Mouse (Mus musculus) liver (tissue): Measurements from ENCODE around the gene Gnai2.
A peak's percentile ranks its signal among the peaks of the same experiment; 100 is the strongest.
"Not testable (repeated sequence)": the region's sequence is repeated elsewhere in the genome, so short reads cannot be mapped to it uniquely, and the experiment has no call there.

ENCODE experiments used
- DNase-seq: peaks from one replicate; pipeline ENCODE4 v3.0.0-alpha.2; 2020; ENCODE audit warnings: mixed read lengths

The Gnai2 gene

DNA sequence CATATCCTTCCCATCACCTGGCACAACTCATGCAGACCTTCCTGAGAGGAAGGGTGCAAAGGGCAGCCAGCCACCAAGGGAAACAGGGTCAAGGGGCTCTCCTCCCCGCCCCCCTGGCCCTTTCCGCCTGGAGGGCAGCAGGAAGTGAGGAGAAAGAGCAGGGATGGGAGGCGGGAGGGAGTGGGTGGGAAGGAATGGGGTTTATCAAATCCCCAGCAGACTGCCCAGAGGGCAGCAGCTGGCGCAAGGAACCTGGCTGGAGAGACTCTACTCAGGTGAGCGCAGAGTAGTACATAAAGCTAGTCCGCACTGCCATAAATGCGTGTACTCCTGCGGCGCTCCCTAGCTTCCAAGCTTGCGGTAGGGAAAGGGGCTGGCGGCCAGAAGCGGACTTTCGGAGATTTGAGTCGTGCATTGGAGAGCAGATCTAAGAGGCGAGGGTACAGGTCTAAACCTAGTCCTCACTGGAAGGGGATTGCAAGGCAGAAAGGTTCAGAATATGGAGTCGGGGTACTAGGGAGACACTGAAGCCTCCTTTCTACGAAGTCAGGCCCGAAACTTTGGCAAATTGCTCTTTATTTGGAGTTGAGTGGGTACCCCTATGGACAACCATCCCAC is 67.4 kb downstream of the Gnai2 start, which contains the start of gene Hyal2:
Hyal2 (plus strand) TSS at position 244 of the 618 bp plus-strand sequence.
- DNase-seq: peak; percentile 62

DNA sequence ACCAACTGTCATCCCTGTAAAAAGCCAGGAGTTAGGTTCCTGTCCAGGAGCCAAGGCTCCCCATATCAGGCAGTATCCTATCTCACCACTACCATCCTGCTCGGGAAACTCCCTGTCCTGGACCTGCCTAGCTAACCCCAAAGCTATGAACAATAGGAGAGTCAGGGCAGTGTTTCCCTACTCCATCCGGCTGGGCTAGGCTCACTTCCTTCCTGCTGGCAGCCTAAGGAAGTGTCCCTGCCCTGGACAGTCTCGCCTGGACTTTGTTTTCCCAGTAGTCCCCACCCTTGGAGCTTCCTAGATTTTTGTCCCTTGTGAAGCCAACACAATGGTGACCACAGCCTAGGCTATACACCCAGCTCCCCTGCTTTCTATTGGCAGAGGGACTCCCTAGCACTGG is 68.3 kb downstream of the Gnai2 start:
- no peak for DNase-seq

DNA sequence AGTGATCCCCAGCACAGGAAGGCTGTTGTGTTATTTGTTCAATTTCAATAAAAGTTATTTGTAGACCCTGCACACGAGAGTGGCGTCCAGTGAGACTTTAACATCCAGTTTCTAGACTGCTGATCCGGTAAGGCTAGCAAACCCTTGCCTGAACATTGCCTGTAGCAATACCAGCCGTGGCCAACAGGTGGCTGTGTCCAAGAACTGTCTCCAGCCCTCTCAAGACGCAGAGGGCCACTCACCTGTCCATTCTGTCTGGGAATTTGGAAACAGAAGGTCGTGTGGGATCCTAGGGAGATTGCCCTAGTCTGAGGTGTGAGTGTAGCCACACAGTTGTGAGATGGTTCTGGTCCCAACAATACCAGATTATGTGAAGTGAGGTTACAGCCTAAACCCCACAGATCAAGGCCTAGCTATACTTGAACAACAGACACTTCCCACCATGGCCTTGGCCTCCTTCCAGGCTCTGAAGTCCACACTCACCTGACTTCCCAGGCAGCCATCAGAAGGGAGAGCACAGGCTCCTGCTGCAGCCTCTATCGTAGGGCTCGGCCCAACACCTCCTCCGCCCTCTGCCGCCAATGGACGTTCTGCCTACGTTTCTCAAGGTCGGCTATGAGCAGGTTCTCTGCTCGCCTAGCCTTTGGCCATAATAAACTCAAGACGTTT is 69.0 kb downstream of the Gnai2 start:
- peak; percentile 91 for DNase-seq

DNA sequence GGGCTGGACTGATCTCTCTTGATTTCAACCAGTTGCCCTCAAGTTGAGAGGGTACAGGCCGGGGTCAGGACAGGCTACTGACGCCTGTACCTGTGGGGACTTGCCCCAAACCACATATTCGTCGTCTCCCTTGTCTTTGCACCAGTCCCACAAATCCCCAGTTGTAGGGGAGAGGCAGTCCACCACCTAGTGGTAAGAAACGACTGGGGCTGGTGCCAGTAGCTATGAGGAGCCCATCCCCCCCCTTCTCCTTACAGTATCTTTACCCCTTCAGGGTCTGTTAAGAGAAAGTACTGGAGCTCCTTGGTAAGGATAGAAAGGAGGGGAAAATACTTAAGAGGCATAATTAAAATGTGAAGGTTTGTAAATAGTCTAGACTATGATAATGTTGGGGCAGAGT is 69.6 kb downstream of the Gnai2 start:
- DNase-seq: not testable (repeated sequence)
